Mouse (Mus musculus) adrenal gland, adult 2 months (tissue): ENCODE measurements around the gene Ywhaq. TPM values are rescaled to one million over a fixed set of nuclear protein-coding genes. Genes with fewer than 3 reads are reported as not detected.

Experiments
- DNase-seq: peaks from one replicate; pipeline ENCODE4 v3.0.0; 2021
- long read RNA-seq: library from polyadenylated mRNA; stranded (forward); transcript quantifications from one replicate; pipeline ENCODE4 v2.0.0, GENCODE M21; 2021
- polyA plus RNA-seq: library from polyadenylated mRNA; depleted of rRNA; stranded (reverse); fragments of >200 nt; gene quantifications from 2 replicates; pipeline ENCODE4 v1.2.3, GENCODE M21; 2012; rRNA removed
- total RNA-seq, 2 experiments: library from RNA; stranded (reverse); gene quantifications; 2 replicates each; pipeline ENCODE4 v1.2.3; 2021

The Ywhaq gene
- 100 to 1,000 TPM; 207 to 372 TPM for total RNA-seq
- polyA plus RNA-seq: 48.0 and 52.3 TPM in 2 replicates
- long read RNA-seq, transcript Ywhaq-202 (6 exons, 2,197 nt): major isoform, 355 of 604 reads
- long read RNA-seq, transcript Ywhaq-201 (5 exons, 2,110 nt): minor isoform, 95 of 604 reads
- long read RNA-seq, partial matches to known transcripts: 3 of 604 reads
- long read RNA-seq, other reads (novel, unspliced or antisense): 151 of 604 reads

- peak; percentile 99 for DNase-seq
These were observed at the start of gene Ywhaq for GRCm38 (mm10) chr12:21417100-21418070. Ywhaq (minus strand) TSS chr12:21417637.

GRCm38 (mm10) chr12:21463448-21463891 is 46.0 kb upstream of the Ywhaq start:
- no peak for DNase-seq

DNA sequence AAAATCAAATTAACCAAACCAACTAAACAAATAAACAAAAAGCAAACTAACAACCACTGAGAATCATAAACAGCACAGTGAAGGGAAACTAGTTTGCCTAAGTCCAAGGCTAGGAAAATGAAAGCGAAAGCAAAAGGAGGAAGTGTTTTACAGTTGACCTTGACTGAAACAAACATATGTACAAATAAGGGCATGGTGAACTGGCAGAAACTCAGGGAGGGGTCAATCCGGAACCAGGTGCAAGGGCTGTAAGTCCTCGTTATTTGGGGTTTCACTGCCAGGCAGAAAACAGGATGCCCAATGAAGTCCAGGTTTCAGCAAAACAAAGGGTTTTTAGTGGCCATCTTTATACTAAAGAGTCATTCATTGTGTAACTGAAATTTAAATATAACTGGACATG is 45.2 kb upstream of the Ywhaq start:
- DNase-seq: no peak

GRCm38 (mm10) chr12:21459681-21460080 is 42.2 kb upstream of the Ywhaq start:
- DNase-seq: no peak

DNA sequence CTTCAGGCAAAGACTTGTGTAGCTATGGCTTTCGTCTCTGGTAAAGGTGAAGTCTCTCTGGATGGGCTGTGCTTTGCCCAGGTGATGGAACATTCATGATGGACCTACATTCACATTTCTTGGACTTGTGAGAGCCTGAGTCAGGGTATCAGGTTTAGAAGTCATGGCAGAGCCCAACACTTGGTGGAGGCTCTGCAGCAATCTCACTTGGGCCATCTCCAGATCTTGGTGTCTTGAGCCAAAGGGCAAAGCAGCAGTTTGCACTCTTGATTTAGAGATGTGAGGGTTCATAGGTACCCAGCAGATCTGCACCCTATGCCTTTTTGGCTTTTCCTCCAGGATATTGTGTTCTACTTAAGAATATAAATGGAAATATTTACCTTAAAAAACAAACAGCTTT is 38.6 kb upstream of the Ywhaq start:
- DNase-seq: no peak

DNA sequence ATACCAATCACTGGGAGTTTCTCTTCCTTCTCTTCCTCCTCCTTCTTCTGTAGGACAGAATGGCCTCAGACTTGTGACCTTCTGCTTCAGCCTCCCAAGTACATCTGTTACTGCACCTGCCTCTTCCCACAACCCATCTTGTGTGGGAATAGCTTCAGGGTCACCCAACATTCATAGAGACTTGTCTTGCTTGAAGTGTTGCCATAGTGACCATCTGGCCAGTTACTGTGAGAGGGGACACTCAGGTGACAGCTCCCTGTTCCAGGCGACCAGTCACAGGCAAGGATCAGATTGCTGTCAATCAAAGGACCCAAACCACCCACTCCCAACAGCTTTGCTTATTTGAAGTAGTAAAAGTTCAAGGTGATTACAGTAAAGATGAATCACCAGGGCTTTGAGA is 34.3 kb upstream of the Ywhaq start:
- peak; percentile 27 for DNase-seq

DNA sequence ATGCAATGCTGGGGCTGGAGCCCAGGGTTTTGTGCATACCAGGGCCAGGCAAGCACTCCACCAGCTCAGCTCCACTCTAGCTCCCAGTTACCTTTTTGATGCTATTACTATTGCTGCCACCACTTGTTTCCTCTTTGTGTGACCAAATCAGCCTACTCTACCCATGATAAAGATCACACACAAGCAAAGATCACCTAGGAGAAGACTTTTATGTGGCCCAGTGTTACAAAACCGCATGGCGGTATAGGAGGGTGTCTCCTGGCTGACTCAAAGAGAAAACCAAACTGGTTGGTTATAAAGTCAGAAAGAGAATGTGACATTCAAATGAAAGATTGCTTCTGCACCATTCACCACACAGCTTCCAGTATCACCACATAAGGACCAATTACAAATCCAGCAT is 33.9 kb upstream of the Ywhaq start:
- no peak for DNase-seq

- DNase-seq: no peak
These were observed 26.3 kb upstream of the Ywhaq start for GRCm38 (mm10) chr12:21443783-21444182.

GRCm38 (mm10) chr12:21441870-21442269 is 24.4 kb upstream of the Ywhaq start:
- DNase-seq: no peak

GRCm38 (mm10) chr12:21439428-21439827 is 22.0 kb upstream of the Ywhaq start:
- DNase-seq: no peak

DNA sequence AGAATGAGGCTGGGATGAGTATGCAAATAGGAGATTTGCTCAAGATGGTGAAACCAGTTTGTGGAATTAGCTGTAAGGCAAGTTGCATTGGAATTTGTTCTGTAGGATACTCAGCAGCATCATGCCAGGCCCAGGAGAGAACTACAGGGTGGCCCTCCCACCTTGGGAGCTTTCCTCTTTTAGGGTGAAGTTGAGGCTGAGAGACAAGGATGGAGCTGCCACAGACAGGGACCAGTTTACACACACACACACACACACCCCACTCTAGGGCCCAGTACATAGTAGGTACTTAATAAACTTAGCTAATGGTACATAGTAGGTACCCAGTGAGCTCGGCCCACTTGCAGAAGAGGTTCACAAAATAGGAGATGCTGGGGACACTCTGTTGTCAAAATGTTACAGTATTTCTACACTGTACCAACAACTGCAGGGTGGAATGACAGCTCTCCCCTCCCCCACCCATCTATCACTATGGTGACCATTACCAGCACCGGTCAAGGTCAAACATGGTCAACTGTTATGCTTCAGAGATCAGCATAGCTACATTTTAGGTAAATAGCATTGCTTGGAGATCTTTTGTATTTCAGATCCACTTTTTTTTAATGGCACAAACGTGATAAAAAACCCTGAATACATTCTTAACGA is 21.4 kb upstream of the Ywhaq start:
- no peak for DNase-seq

- DNase-seq: no peak
These were observed 20.9 kb upstream of the Ywhaq start for GRCm38 (mm10) chr12:21438294-21438693.

DNA sequence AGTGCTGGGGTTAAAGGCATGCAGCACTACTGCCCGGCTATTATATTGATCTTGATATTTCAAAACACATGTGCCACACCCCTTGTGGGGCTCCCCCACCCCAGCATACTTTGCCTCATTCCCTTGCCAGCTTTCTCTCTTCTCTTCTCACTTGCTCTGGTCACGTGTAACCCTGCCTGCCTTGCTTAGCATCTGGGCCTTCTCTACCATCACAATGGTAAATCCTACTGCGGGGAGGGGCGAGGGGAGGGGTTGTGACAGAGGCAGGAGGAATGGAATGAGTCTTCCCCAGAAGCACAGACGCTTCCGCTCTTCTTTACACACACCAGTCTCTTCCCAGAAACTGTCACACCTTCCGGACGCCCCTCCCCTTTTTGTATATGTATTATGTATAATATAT is 14.5 kb upstream of the Ywhaq start:
- no peak for DNase-seq

DNA sequence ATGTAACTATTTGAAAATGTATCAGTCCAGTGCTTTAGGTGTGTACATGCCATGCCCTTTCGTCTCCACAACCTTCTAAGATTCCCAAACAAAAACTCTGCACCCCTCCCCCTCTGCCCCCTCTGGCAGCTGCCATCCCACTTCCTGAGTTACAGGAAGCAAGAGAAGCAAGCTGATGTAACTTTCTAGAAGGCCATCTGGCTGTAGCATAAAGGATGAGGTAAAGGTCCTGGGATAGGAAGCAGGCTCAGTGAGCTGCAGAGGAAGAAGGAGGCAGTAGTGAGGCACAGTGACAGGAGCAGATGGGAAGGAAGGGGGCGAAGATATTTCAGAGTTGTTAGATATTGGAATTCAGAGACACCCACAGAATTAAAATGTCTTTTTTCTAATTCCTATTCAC is 13.6 kb upstream of the Ywhaq start:
- no peak for DNase-seq

- DNase-seq: no peak
These were observed 12.7 kb upstream of the Ywhaq start for GRCm38 (mm10) chr12:21430140-21430539.

DNA sequence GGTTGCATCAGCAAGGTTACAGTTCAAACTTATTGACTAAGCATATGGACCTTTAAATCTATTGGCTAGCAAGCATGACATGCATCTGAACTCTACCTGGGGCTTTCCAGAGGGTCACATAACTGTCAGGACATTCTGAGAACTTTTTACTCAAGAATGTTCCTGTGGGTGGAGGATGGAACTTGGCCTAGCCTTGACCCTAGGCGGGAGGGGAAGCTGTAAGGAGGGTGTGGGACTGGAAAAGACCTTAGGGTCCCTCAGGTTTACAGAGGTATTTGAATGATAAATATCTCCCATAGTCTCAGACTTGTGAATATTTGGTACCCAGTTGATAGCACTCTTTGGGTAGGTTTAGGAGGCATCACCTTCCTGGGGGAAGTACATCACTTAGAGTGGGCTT is 11.6 kb upstream of the Ywhaq start:
- no peak for DNase-seq

GRCm38 (mm10) chr12:21426065-21426940 is 8.9 kb upstream of the Ywhaq start:
- DNase-seq: peak; percentile 45

GRCm38 (mm10) chr12:21424683-21425082 is 7.2 kb upstream of the Ywhaq start:
- DNase-seq: no peak

DNA sequence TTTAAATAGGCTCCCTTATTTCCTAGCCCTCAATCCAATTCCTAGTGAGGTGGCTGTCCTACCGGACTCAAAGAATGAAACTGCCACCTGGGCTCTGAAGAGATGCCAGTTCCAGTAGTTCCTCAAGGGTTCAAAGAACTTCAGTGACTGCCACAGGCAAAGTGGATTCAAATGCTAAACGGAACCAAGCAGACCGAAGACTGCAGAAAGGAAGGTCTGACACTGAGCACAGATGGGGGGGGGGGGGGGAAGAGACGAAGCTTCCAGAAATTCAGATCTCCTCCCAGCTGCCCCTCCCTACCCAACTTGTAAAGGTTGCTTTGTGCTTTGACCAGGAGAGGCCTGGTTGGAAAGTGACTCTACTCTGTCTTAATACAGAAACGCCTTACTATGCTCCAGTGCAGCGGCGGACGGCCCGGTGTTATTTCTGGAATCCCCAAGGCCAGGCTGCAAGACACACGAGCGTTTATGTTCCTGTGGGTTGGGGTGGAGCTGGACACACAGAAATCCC is 1.2 kb upstream of the Ywhaq start:
- DNase-seq: peak; percentile 42

GRCm38 (mm10) chr12:21418083-21418482 is 646 bp upstream of the Ywhaq start:
- no peak for DNase-seq

DNA sequence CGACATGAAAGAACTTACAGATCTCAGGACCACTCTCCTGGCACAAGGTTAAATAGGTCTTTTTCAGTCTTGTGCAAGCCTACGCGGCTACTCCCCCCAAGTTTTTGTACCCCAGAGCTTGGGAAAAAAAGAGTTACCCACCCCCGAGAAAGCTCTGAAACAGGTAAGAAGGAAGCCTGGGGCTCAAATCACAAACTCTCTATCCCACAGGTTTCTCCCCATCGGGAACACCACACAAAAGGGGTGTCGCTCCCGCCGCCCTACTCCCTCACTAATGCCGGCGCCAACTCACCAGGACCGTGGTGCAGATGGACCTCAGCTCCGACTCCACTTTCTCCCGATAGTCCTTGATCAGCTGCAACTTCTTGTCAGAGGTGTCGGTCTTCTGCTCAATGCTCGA is 931 bp downstream of the Ywhaq start:
- DNase-seq: peak; percentile 33

DNA sequence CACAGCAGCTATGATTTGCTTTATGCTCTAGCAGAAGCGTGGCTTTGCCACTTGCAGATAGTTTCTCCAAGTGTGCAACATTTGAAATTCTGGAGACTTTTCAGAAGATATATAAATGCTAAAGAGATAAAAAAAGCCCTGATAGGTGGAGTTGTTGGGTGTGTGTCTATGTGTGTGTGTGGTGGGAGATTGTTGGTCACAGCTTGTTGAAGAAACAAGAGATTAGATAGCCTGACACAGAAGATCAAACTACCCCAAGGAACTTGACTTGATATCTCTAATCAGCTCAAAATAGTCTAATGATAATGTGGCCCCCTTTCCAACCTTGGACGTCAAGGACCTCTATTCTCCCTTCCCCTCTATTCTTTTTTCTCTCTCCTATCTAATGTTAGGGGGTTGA is 6.8 kb downstream of the Ywhaq start:
- DNase-seq: no peak
